Mouse (Mus musculus) left cerebral cortex, adult 18-20 months (tissue): ENCODE results near the gene Cygb. TPM values are rescaled to one million over a fixed set of nuclear protein-coding genes. Genes with fewer than 3 reads are reported as not detected.

ENCODE experiments used
- total RNA-seq, 2 experiments: library from RNA; stranded (reverse); gene quantifications; 2 replicates each; pipeline ENCODE4 v1.2.3; 2021

Gene Cygb
- total RNA-seq, 2 experiments from 2014 or later = 48.6 to 55.9 TPM

Other genes starting within 250 kb of the Cygb start
- 100 to 1,000 TPM; 256 to 274 TPM for gene Rnf157, start 241.3 kb downstream of the Cygb start, total RNA-seq
- gene Ubald2, start 220.2 kb downstream of the Cygb start, total RNA-seq = 10 to 100 TPM; 27.5 to 32.6 TPM
- gene Qrich2, start 188.1 kb downstream of the Cygb start, total RNA-seq = under 1 TPM in 1 of 2 experiments, not detected in 1; 0.05 TPM
- 10 to 100 TPM; 82.7 to 89.4 TPM for gene Prpsap1, start 160.1 kb downstream of the Cygb start, total RNA-seq
- 1 to 10 TPM; 7.9 to 9.9 TPM for gene Sphk1, start 123.4 kb downstream of the Cygb start, total RNA-seq
- 100 to 1,000 TPM; 123 TPM for gene Ube2o, start 72.9 kb downstream of the Cygb start, total RNA-seq
- gene Aanat, start 67.9 kb downstream of the Cygb start, total RNA-seq = 1 to 10 TPM in 1 of 2 experiments, under 1 TPM in 1; 0.56 to 1.4 TPM
- 1 to 10 TPM; 1.6 to 1.9 TPM for gene Rhbdf2, start 27.3 kb downstream of the Cygb start, total RNA-seq
- 1 to 10 TPM; 3.7 to 7.9 TPM for gene Prcd, start 779 bp downstream of the Cygb start, total RNA-seq
- gene St6galnac1, start 121.2 kb upstream of the Cygb start, total RNA-seq = not detected
- 10 to 100 TPM; 17.5 to 20.2 TPM for gene Mxra7, start 173.7 kb upstream of the Cygb start, total RNA-seq
- 10 to 100 TPM; 23.8 to 25.8 TPM for gene Mettl23, start 189.0 kb upstream of the Cygb start, total RNA-seq
- gene Jmjd6, start 189.1 kb upstream of the Cygb start, total RNA-seq = 10 to 100 TPM; 28.3 to 31.3 TPM
- gene Mfsd11, start 198.1 kb upstream of the Cygb start, total RNA-seq = 10 to 100 TPM; 40.3 to 44.9 TPM
- gene Srsf2, start 198.8 kb upstream of the Cygb start, total RNA-seq = 100 to 1,000 TPM; 155 to 157 TPM